Mouse (Mus musculus): ENCODE data around the gene 1700019N19Rik. TPM values are rescaled to one million over a fixed set of nuclear protein-coding genes. Genes with fewer than 3 reads are reported as not detected.

Gene 1700019N19Rik
- total RNA-seq, 4 experiments from 2014 or later: not detected

Other genes starting within 250 kb of the 1700019N19Rik start
- gene Pnlip, start 142.0 kb downstream of the 1700019N19Rik start, total RNA-seq (2022): not detected
- gene Pnliprp1, start 65.6 kb downstream of the 1700019N19Rik start, total RNA-seq (2022): not detected
- gene Pnliprp2, start 34.7 kb downstream of the 1700019N19Rik start, total RNA-seq (2022): not detected
- under 1 TPM in 1 of 4 experiments, not detected in 3; 0.28 TPM for gene Eno4, start 149.0 kb upstream of the 1700019N19Rik start, total RNA-seq (2022)
- 10 to 100 TPM; 14.7 to 21.9 (median 17.6) TPM for gene Hspa12a, start 149.2 kb upstream of the 1700019N19Rik start, total RNA-seq (2022)